Mouse (Mus musculus): Measurements from ENCODE around the gene Eif2b2.

The Eif2b2 gene

DNA sequence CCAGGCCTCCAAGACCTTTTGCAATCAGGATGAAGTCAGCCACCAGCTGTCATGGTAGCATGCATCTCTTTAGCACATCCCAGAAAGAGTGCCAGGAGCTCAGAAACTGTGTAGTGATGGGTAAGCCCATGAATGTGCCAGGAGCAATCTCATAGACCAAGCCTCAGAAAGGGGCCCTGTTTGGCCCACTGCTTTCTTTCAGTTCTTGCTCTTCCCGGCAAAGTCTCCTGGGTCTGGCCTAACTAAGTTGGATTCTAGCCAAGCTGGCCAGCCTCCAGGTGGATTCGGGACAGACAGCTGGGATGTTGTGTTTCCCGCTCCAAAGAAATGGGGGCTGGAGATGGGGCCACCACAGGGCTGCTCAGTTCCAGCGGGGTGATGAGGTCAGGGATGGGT lies 24.7 kb upstream of the Eif2b2 start:
- DNase-seq: peak; percentile 78

DNA sequence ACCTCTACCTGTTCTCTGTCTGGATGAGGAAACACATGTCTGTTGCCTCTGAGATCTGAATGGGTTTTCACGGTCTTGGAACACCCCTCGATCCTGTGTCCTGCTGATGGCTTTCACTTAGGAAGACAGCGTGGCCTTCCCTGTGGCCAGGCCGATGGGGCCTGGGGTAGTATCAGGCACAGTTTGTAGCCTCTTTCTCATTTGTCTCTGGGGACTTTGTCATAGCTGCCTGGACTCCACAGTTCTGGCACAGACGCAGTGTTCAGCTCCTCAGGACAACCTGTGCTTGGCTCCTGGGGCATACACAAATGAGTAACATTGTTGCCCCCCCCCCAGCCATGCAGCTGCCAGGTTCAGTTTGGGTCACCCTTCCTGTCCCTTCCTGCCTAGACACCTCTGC lies 24.2 kb upstream of the Eif2b2 start:
- no peak for DNase-seq

DNA sequence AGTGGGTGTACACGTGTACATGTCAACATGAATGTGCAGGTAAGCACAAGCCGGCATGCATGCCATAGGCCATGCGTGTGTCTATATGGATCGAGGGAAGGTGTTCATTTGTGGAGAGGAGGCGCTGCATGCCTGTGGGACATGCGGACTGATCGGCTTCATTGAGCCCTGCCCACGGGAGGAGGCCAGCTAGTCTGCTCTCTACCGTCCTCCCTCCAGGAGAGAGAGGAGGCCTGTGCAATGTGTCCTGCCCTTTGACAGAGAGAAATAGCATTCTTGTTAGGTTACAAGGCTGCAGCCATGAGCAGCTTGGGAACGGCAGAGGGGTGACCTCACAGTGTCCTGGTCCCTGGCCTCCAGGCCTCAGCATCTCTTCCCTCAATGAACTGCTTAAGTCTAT lies 23.1 kb upstream of the Eif2b2 start:
- no peak for DNase-seq

DNA sequence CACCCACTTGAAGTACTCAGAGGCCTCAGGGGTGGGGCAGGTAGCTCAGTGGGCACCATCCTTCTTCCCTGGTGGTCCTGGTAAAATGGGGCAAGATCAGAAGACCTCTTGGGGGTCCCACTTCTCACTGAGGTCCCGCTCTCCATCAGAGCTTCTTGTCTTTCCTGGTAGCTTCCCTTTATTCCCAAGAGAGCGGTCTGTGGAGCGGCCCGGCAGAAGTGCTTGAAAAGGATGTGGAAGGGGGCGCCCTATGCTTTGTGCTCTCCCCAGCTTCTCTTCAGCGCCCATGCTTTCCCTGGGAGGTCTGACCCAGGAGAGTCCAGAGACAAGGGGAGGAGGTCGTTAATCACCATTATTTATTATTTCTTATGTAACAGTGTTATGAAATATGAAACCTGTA lies 21.9 kb upstream of the Eif2b2 start:
- no peak for DNase-seq

DNA sequence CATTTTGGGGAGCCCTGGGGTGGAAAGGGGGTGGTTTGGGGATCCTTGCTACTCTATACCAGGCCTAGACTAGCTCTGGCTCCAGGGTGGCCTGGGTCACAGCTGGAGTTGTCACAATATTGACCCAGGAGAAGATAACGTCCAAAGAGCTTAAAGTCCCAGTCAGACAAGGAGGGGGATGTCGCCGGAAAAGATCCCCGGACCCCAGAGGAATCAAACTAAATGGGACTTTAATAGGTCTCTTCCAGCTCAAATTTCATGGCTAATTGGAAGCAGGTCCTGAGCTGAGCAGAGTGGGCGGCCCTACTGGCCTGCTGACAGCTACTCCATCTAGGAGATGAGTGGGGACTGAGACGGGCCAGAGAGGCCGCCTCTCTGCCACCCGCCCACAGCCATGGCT lies 21.3 kb upstream of the Eif2b2 start:
- DNase-seq: no peak

DNA sequence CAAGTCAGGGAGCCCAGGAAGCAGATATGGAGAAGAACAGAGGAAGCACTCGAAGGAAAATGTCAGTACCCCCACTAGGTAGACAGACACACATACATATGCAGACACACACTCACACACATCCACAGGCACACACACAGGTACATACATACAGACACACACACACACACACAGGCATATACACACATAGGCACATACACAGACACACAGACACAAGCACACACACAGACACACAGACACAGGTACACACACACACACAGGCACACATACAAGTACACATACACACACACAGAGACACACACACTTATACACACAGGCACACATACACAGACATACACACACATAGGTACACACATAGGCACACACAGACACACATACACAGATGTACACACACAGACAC lies 19.3 kb upstream of the Eif2b2 start:
- no peak for DNase-seq

DNA sequence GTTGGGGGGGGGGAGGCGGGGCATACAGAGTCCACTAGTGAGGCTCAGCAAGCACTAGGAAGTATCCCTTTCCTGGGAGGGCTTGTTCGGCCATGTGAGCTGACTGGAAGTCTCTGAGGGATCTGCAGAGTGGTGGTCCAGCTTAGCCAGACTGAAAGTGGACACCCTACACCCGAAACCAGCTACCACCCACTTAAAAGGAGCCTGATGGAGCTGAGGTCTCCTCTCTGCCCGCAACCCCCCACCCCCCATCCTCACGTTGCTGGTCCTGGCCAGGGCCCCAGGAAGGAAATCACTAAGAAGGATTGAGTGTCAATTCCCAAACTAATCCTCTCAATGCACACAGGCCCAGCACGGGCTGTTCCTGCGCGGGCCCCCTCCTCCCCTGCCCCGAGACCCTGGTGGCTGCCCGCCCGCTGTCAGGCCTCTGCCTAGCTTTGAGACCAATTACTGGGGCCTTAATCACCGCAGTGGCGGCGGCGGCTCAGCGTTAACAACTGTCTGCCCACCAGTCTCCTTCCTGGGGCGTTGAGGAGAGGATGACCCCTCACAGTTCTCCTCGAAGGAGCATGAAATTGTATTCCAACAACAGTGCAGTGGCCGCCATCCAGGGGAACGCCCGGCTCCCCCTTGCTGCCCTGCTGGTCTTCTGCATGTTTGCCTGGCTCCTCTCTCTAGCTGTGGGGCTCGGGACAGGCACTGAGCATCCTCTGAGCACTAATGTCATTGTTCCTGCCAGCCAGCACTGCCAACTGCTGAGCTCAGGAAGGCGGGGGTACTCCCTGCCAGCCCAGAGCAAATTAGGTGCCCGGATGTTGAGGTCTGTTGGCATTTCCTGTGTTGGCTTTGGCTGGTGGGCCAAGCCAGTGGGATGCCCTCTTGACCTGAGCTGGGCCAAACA lies 18.1 kb upstream of the Eif2b2 start:
- DNase-seq: peak; percentile 73

DNA sequence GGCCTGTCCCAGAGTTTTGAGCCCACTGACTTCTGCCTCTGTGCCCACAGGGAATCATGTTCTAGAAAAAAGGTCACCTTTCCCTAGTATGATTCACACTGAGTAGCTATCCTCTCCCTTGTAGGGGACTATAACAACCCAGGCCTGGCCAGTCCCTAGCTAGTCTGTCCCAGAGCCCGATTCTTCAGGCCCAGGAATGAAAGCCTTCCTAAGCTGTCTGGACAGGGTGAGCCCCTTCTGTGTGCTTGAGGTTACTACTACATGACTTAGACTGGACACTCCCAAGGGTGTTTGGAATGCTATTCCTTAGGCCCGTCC lies 17.5 kb upstream of the Eif2b2 start:
- no peak for DNase-seq

DNA sequence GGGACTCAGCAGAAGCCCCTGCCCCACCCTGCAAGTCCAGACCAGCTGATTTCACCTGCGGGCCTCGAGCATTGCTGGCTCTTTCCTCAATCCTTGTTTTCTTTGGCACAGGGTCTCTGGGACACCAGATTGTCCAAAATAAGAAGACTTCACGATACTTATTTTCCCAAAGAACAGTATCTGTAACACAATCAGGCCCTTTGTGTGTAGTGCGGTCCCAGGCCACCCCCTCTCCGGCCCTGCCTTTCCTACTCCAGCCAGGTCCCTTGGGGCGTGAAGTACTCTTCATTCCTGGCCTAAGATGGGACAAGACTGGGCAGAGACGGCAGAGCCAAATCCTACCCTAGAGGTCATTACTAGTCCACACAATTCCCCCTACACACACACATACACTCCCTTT lies 17.1 kb upstream of the Eif2b2 start:
- DNase-seq: no peak

DNA sequence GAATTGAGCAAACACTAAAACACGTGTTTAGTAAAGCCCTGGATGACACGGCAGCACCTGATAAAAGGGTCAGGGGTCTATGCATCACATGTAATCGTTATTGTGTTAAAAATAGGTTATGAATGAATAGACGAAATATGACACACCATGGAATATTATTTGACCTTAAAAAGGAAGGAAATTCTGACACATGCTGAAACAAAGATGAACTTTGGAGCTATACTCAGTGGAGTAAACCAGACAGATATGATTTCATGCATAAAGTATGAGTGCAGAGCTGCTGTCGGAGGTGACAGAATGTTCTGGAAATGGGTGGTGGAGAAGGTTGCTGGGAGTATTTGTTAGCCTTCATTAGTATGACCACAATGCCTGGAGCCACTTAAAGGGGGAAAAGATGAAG lies 15.6 kb upstream of the Eif2b2 start:
- DNase-seq: no peak

DNA sequence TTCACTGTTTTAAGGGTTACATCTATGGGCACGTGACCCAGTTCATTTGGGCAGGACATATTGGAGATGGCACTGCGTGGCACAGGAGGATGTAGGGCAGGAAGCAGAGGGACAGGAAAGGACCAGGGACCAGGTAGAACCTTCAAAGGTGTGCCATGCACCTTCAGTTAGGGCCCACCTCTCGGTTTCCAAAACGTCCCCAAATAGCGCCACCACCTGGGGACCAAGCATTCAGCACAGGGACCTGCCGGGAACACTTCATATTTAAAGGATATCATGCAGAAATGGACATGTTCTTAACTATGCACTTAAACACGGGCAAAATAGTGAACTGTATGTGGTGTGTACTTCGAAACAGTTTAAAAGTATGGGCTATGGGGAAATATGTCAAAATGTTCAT lies 15.2 kb upstream of the Eif2b2 start:
- DNase-seq: no peak

DNA sequence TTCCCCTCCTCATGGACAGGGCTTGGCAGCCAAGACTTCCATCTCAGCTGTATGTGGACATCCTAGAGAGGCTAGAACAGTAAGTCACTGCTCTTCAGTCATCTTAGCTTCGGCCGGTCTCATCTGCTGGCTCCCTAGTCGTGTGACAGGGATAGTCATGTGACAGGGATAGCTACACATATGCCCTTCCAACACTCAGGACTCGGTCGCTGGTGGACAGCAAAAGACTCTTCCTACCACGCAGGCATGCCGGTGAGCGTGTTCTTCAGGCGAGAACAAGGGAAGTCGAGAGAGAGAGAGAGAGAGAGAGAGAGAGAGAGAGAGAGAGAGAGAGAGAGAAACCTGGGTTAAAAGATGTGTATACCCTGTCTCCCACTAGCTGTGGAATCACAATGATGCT lies 13.9 kb upstream of the Eif2b2 start:
- no peak for DNase-seq

DNA sequence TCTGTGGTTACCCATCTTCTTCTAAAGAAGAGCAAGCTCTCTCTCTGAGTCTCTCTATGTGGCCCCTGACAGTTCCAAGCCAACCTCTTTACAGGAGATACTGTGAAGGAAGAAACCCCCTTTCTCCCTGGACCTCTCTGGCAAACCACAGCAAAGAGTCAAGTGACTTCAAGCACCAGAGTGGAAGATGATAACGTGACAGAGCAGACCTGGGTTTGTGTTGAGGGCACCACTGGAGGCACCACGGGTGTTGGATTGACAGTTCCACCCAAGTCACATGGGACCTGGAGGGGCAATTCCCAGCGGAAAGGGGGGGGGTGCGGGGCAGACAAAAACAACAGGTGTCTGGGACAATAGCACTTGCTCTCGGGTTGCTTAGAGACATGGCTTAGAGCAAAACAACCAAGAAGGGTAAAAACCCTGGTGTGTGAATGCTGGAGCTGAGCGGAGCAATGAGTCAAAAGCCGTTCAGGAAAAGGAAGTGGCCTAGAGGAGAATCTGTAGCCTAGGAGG lies 10.5 kb upstream of the Eif2b2 start:
- DNase-seq: no peak

DNA sequence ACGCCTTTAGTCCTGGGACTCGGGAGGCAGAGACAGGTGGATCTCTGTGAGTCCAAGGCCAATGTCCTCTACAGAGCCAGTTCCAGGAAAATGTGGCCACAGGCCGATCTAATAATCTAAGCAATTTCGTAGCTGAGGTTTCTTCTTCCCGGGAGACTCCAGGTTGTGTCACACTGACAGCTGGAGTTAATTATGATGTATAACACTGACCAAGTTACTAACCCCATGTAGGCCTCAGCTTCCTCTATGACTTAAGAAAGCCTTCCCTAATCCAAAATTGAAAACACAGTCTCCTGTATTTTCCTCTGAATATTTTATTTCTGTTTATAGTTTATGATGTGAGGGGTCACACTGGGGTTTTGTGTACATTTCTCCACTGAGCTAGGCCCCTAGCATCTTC lies 4.2 kb upstream of the Eif2b2 start:
- no peak for DNase-seq

DNA sequence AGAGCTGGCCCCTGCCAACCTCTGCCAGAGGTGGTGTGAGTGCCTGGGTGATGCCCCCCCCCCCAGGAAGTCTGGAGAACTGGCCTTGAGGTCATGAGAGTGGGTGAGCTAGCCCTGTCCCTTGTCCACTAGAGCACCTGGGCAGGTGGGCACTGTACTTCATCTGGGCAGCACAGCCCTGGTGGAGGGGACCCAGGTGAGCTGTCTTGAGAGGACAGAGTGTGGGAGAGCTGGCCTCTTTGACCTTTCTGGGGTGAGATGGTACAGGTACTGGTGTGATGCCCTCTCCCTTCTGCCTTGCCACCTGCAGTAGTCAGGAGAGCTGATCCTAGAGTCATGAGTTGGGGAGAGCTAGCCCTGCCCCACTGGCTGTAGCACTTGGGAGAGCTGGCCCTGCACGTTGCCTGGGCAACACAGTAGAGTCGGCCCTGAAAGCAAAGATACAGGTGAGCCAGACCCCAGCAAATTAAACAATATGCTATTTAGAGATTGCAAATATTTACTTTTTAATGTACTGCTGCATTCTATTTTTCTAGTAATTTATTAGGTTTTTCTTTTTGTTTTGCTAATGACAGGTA lies 1.5 kb upstream of the Eif2b2 start:
- DNase-seq: no peak

DNA sequence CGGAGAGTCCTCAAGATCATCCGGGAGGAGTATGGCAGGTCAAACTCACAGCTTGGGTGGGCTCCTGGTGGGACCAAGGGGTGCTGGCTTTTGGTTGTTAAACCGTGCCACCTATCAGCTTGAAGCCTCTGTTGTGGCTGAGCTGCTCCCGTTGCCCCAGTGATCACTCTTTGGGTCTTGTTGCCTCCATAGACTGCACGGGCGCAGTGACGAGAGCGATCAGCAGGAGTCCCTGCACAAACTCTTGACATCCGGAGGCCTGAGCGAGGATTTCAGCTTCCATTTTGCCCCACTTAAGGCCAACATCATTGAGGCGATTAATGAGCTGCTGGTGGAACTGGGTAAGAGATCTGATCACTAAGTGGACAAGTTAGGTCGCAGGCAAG lies 617 bp downstream of the Eif2b2 start:
- DNase-seq: no peak

DNA sequence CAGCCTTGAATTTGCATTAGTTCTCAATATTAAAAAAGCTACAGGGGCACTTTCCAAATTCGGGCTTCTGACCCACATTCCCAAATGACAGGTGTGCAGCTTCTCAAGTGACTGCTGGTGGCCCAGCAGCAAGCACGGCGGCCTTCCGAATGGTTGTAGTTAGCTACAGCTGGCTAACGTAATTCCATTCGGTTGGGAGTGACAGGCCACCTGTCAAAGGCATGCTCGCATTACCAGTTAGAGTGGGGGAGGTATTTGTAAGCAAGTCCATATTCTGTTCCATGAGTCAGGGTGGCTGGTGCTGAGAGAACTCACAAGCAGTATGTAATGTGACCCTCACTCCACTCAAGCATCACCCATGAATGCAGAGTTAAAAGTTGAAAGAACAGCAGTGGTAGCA lies 7.9 kb downstream of the Eif2b2 start:
- DNase-seq: no peak

DNA sequence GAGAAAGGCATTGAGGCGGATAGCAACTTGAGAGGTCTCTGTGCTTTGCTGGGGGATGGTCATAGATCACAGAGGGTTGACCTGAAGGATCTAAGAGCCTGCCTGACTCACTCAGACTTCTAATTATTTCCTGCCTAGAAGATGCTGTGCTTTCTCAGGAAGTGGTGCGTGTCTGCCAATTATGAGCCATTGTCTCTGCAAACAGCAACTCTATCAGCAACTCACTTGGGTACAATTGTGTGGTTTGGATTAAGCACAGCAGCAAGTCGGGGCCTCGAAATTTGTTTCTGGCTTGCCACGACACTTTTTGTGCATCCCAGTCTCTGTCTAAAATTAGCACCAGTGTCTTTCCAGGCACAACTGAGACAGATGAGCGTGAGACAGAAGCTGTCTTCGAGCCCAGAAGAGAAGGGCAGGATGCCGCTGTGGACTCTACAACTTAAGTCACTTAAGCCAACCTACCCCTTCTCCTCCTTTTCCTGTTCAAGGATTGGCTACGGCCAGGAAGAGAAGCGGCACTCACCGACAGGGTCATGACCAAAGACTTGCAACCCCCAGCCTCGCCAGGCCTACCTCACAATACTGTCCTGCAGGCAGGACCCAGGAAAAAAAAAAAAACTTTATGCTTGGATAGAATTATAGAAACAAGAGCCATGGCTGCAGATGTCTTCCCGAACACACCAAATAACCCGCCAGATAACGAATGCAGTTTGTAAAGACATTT lies 8.8 kb downstream of the Eif2b2 start:
- peak; percentile 12 for DNase-seq

DNA sequence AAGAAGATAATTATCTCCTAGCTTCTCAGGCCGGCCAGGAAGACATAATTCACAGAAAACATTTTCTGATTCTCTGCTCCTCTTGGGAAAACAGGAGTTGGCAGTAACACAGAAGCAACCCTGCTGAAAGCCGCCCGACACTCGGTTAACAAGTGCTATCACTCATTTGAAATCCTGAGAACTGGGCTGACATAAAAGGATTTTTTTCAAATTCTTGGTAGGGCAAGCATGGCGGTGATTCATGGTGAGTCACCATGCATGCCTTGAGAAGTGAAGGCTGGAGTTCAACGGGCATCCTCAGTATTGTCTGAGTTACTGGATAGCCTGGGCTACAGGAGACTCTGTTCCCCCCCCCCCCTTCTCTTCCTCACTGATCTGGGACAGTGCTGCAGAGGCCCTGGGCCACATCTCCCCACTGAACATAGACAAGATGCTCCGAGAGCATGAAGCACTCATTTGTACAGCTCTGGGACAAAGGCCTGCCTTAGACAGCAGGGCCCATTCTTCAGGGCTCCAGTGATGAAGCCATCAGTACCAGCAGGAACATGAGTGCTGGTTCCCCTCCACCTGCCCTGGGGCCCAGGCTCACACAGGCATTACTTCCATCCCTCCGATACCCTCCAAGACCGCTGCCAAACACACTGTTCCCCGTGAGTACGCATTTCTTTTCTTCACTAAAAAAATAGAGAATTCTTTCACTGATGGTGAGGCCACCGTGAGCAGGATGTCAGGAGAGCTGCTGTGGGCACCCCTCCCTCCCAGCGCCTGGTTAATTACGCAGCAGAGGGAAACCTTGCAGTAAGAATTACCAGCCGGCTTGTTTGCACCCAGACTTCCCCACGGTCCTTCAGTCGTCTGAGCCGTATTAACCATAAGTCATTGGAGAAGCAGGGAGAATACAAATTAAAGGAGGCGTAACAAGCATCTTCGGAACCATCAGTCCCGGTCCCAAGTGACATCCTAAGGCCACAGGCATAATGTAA lies 14.4 kb downstream of the Eif2b2 start:
- DNase-seq: no peak

DNA sequence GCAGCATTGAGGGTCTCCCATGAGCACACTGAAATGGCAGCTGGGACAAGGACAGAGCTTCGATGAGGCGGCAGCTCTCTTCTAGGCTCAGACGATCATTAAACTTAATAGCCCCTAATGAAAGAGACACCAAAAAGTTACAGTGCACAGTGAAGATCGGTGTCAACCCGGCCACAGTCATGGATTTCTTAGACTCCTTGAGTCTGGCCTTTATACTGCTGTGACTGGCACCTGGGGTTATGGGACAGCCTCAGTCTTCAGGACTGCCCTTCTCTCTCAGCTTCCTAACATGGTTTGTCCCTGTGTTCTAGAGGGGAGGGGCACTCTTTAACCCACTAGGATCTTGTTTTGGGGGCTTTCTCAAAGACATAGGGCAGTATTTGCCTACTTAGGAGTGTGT lies 18.3 kb downstream of the Eif2b2 start:
- no peak for DNase-seq

DNA sequence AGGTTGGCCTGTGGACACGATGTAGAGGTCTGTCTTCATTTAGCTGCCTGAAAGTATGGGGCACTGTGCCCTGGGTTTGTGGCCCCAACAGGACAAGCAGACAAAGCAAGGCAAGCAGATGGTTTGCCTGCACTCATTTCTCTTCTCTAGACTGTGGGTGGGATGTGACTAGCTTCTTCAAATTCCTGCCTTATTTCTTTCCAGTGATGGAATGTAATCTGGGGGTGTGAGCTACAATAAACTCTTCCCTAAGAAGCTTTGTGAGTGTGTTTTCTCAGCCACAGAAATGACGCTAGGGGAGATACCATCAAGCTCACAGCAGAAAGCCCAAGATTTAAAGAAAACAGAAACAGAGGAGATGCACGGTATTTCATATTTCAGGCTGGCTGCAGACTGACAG lies 32.8 kb downstream of the Eif2b2 start:
- DNase-seq: no peak

DNA sequence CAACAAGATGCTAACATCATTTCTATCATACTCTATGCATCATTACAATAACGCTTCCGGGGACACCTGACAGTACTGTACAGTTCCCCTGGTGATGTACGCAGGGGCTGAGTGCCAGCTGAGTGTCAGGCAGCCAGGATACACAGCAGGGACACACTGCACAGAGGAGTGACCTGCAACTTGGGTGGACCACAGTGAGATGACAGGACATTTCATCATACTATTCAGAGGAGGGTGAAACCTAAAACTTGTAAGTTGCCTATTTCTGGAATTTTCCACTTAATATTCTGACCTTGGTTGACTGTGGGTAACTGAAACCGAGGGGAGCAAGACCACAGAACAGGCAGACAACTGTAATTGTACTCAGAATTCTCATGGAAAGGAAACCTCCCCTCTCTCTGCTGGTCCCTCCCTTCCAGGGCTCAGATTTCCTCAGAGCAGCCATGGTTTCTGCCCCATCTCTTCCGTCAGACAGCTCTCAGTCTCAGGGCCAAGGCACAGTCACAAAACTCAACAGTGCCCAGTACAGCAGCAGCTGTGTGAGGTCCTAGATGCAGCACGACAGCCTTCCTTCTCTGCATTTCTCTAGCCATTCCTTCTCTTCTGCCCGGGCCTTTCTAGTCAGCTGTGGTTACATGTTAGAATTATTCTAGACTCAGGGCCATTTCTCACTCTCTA lies 36.9 kb downstream of the Eif2b2 start:
- DNase-seq: no peak

Measured in lung, postnatal 36 days (tissue).